Mouse (Mus musculus) cerebellum, adult 2 months (tissue): ENCODE data around the gene Adamts17.

Experiments
- CTCF ChIP-seq: fragments of 200-500 bp; IDR thresholded peaks from 2 replicates; pipeline ENCODE4 v1.5.1; 2011; ENCODE audit warnings: low read depth, mild to moderate bottlenecking, control low read depth, low read length, moderate library complexity, borderline replicate concordance; ENCODE audit not compliant: insufficient read depth
- POLR2A ChIP-seq: fragments of 200-500 bp; IDR thresholded peaks from 2 replicates; pipeline ENCODE4 v1.6.1; 2011; ENCODE audit warnings: low read length, control low read depth, borderline replicate concordance; ENCODE audit not compliant: insufficient read depth

DNA sequence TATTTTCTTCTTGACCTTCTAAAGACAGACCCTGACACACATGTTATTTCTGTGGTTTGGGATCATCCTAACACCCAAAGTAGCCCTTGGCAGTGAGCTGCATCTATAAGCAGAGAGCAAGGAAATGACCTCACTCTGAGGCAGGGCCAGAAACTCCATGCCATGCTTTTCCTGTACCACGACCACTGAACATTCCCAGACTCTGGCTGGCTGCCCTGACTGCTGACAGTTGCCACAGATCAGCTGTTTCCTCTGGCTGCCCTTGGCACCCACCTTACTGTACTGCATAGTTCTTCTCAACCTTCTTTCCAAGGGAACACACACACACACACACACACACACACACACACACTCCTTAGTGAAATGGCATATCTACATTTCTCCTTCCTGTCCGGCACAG, 116.4 kb downstream of the Adamts17 start:
- TF ChIP-seq POLR2A: no peak
- TF ChIP-seq CTCF: no peak
